Mouse (Mus musculus): ENCODE results near the gene Lyrm4. TPM values are rescaled to one million over a fixed set of nuclear protein-coding genes. Genes with fewer than 3 reads are reported as not detected.
A peak's percentile ranks its signal among the peaks of the same experiment; 100 is the strongest.

The Lyrm4 gene
- polyA plus RNA-seq, 1 experiment from 2014 or later = 41.7 TPM

GRCm38 (mm10) chr13:36085971-36086370 is 31.4 kb downstream of the Lyrm4 start:
- Histone ChIP-seq H3K9me3 (ENCODE audit: control insufficient read depth, low read length) (no peaks in the 10 kb centered on the region), H3K4me3 (ENCODE audit: low read depth, low read length) (no peak overlapping the region), H3K27me3 (replicated peaks; ENCODE audit: control insufficient read depth, insufficient read depth, low read length) (no peaks in the 10 kb centered on the region), H3K4me2 (no peak overlapping the region), H3K36me3 (ENCODE audit: control insufficient read depth, insufficient read depth, low read length) (no peaks in the 10 kb centered on the region), H3K27ac (ENCODE audit: low read depth, low read length) (no peak overlapping the region), H3K4me1 (replicated peaks; ENCODE audit: control insufficient read depth, insufficient read depth, low read length) (peaks cover 9% of the 10 kb centered on the region; the same call in 1 of the 2 replicates), H3K9ac (ENCODE audit: low read depth, low read length) (no peak overlapping the region)
- no peak for DNase-seq (ENCODE audit: low spot score)
- 89% methylated on average over 3 of the region's 3 CpGs for WGBS
- ATAC-seq (replicated peaks; ENCODE audit: low FRiP score) = no peak

GRCm38 (mm10) chr13:36084701-36085100 is 32.6 kb downstream of the Lyrm4 start:
- Histone ChIP-seq H3K27me3 (replicated peaks; ENCODE audit: control insufficient read depth, insufficient read depth, low read length) (no peaks in the 10 kb centered on the region), H3K4me1 (replicated peaks; ENCODE audit: control insufficient read depth, insufficient read depth, low read length) (peaks cover 6% of the 10 kb centered on the region; the same call in 1 of the 2 replicates), H3K4me2 (no peak overlapping the region), H3K9me3 (ENCODE audit: control insufficient read depth, low read length) (no peaks in the 10 kb centered on the region), H3K9ac (ENCODE audit: low read depth, low read length) (no peak overlapping the region), H3K27ac (ENCODE audit: low read depth, low read length) (no peak overlapping the region), H3K36me3 (ENCODE audit: control insufficient read depth, insufficient read depth, low read length) (no peaks in the 10 kb centered on the region), H3K4me3 (ENCODE audit: low read depth, low read length) (no peak overlapping the region)
- 85% methylated on average over 3 of the region's 3 CpGs for WGBS
- ATAC-seq (replicated peaks; ENCODE audit: low FRiP score) = no peak
- no peak for DNase-seq (ENCODE audit: low spot score)

- ATAC-seq (replicated peaks; ENCODE audit: low FRiP score) = no peak
- no peaks in the 10 kb centered on the region for H3K27me3 ChIP-seq (replicated peaks; ENCODE audit: control insufficient read depth, insufficient read depth, low read length)
- no peaks in the 10 kb centered on the region for H3K9me3 ChIP-seq (ENCODE audit: control insufficient read depth, low read length)
- no peak for DNase-seq (ENCODE audit: low spot score)
- no peak overlapping the region for H3K4me3 ChIP-seq (ENCODE audit: low read depth, low read length)
- no peak overlapping the region for H3K27ac ChIP-seq (ENCODE audit: low read depth, low read length)
- WGBS = 89% methylated on average over 3 of the region's 3 CpGs
- H3K36me3 ChIP-seq (ENCODE audit: control insufficient read depth, insufficient read depth, low read length) = no peaks in the 10 kb centered on the region
- peaks cover 3% of the 10 kb centered on the region; the same call in 1 of the 2 replicates for H3K4me1 ChIP-seq (replicated peaks; ENCODE audit: control insufficient read depth, insufficient read depth, low read length)
- H3K9ac ChIP-seq (ENCODE audit: low read depth, low read length) = no peak overlapping the region
- H3K4me2 ChIP-seq = no peak overlapping the region
Observed at GRCm38 (mm10) chr13:36081591-36081990, 35.7 kb downstream of the Lyrm4 start.

- Histone ChIP-seq H3K9ac (ENCODE audit: low read depth, low read length) (no peak overlapping the region), H3K27ac (ENCODE audit: low read depth, low read length) (no peak overlapping the region), H3K4me3 (ENCODE audit: low read depth, low read length) (no peak overlapping the region), H3K4me2 (no peak overlapping the region), H3K4me1 (replicated peaks; ENCODE audit: control insufficient read depth, insufficient read depth, low read length) (no peaks in the 10 kb centered on the region), H3K9me3 (ENCODE audit: control insufficient read depth, low read length) (no peaks in the 10 kb centered on the region), H3K27me3 (replicated peaks; ENCODE audit: control insufficient read depth, insufficient read depth, low read length) (no peaks in the 10 kb centered on the region), H3K36me3 (ENCODE audit: control insufficient read depth, insufficient read depth, low read length) (no peaks in the 10 kb centered on the region)
- 73% methylated on average over 3 of the region's 3 CpGs for WGBS
- ATAC-seq (replicated peaks; ENCODE audit: low FRiP score) (no peak), DNase-seq (ENCODE audit: low spot score) (no peak)
Observed at GRCm38 (mm10) chr13:36074484-36074883, 42.8 kb downstream of the Lyrm4 start.

- Histone ChIP-seq H3K27ac (ENCODE audit: low read depth, low read length) (no peak overlapping the region), H3K4me1 (replicated peaks; ENCODE audit: control insufficient read depth, insufficient read depth, low read length) (no peaks in the 10 kb centered on the region), H3K36me3 (ENCODE audit: control insufficient read depth, insufficient read depth, low read length) (no peaks in the 10 kb centered on the region), H3K4me3 (ENCODE audit: low read depth, low read length) (no peak overlapping the region), H3K27me3 (replicated peaks; ENCODE audit: control insufficient read depth, insufficient read depth, low read length) (no peaks in the 10 kb centered on the region), H3K9me3 (ENCODE audit: control insufficient read depth, low read length) (no peaks in the 10 kb centered on the region), H3K4me2 (no peak overlapping the region), H3K9ac (ENCODE audit: low read depth, low read length) (no peak overlapping the region)
- WGBS = 83% methylated on average over 2 of the region's 2 CpGs
- no peak for DNase-seq (ENCODE audit: low spot score)
- ATAC-seq (replicated peaks; ENCODE audit: low FRiP score) = no peak
Observed at GRCm38 (mm10) chr13:36066676-36067075, 50.6 kb downstream of the Lyrm4 start.

DNA sequence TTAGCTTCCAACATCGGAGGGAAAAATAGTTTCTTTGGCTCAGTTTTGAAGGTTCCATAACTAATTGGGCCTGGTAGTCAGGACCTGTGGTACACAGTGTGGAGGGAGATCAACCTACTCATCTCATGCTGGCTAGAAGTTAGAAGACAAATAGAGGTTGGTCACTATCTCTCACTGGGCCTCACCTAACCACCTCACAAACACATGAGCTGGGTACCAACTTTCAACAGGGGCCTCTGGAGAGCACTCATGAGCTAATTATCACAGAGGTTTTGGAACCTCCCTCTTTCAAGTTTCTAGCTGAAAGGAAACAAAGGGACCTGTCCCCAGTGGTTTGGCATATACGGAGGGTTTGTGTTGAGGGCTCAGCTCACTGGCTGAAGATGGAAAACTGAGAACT is 59.8 kb downstream of the Lyrm4 start:
- H3K27me3 ChIP-seq (replicated peaks; ENCODE audit: control insufficient read depth, insufficient read depth, low read length) = no peaks in the 10 kb centered on the region
- peak overlapping the region; percentile 53 for H3K4me2 ChIP-seq
- 76% methylated on average over 2 of the region's 2 CpGs for WGBS
- peak overlapping the region; percentile 95 for H3K27ac ChIP-seq (ENCODE audit: low read depth, low read length)
- H3K4me1 ChIP-seq (replicated peaks; ENCODE audit: control insufficient read depth, insufficient read depth, low read length) = peaks cover 14% of the 10 kb centered on the region
- no peaks in the 10 kb centered on the region for H3K36me3 ChIP-seq (ENCODE audit: control insufficient read depth, insufficient read depth, low read length)
- H3K9me3 ChIP-seq (ENCODE audit: control insufficient read depth, low read length) = no peaks in the 10 kb centered on the region
- peak; percentile 61 for ATAC-seq (replicated peaks; ENCODE audit: low FRiP score)
- H3K4me3 ChIP-seq (ENCODE audit: low read depth, low read length) = no peak overlapping the region
- no peak for DNase-seq (ENCODE audit: low spot score)
- H3K9ac ChIP-seq (ENCODE audit: low read depth, low read length) = no peak overlapping the region; the same call in 1 of the 2 replicates

DNA sequence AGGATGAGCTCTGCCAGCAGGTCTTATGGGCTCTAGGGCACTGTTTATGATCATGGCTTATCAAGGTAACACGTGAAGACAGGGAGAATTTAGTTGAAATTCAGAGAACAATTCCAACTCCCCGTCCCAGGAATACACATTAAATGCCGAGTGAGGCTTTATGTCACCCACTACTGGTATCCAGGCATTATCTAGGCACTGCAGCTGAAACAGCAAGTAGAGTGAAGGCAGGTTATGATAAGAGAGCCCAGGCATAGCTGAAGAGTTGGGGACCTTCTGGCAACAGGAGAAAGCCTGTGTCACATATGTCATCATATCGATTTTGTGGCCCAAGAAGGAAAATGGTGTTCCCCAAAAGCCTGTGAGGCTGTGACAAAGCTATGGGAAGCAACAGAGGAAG is 60.4 kb downstream of the Lyrm4 start:
- H3K4me3 ChIP-seq (ENCODE audit: low read depth, low read length) = no peak overlapping the region
- 50% methylated on average over 4 of the region's 4 CpGs for WGBS
- DNase-seq (ENCODE audit: low spot score) = no peak

GRCm38 (mm10) chr13:36056509-36056908 is 60.8 kb downstream of the Lyrm4 start:
- H3K9me3 ChIP-seq (ENCODE audit: control insufficient read depth, low read length) = no peaks in the 10 kb centered on the region
- H3K4me2 ChIP-seq = peak overlapping the region; percentile 53
- peak overlapping the region; percentile 95 for H3K27ac ChIP-seq (ENCODE audit: low read depth, low read length)
- H3K27me3 ChIP-seq (replicated peaks; ENCODE audit: control insufficient read depth, insufficient read depth, low read length) = no peaks in the 10 kb centered on the region
- 0 out of 2 replicates have a peak, but pooled peaks have one; percentile 44 for ATAC-seq (replicated peaks; ENCODE audit: low FRiP score)
- 72% methylated on average over 1 of the region's 1 CpGs for WGBS
- peaks cover 14% of the 10 kb centered on the region for H3K4me1 ChIP-seq (replicated peaks; ENCODE audit: control insufficient read depth, insufficient read depth, low read length)
- no peak for DNase-seq (ENCODE audit: low spot score)
- H3K9ac ChIP-seq (ENCODE audit: low read depth, low read length) = peak overlapping the region; percentile 48
- H3K36me3 ChIP-seq (ENCODE audit: control insufficient read depth, insufficient read depth, low read length) = no peaks in the 10 kb centered on the region
- H3K4me3 ChIP-seq (ENCODE audit: low read depth, low read length) = no peak overlapping the region

More for the DNA sequence above, 60.4 kb downstream of the Lyrm4 start:
- peak overlapping the region; percentile 53 for H3K4me2 ChIP-seq
- H3K36me3 ChIP-seq (ENCODE audit: control insufficient read depth, insufficient read depth, low read length) = no peaks in the 10 kb centered on the region
- H3K9me3 ChIP-seq (ENCODE audit: control insufficient read depth, low read length) = no peaks in the 10 kb centered on the region
- no peaks in the 10 kb centered on the region for H3K27me3 ChIP-seq (replicated peaks; ENCODE audit: control insufficient read depth, insufficient read depth, low read length)
- peaks cover 14% of the 10 kb centered on the region for H3K4me1 ChIP-seq (replicated peaks; ENCODE audit: control insufficient read depth, insufficient read depth, low read length)
- H3K9ac ChIP-seq (ENCODE audit: low read depth, low read length) = peak overlapping the region; percentile 48
- peak; percentile 98 for ATAC-seq (replicated peaks; ENCODE audit: low FRiP score)
- H3K27ac ChIP-seq (ENCODE audit: low read depth, low read length) = peak overlapping the region; percentile 95

DNA sequence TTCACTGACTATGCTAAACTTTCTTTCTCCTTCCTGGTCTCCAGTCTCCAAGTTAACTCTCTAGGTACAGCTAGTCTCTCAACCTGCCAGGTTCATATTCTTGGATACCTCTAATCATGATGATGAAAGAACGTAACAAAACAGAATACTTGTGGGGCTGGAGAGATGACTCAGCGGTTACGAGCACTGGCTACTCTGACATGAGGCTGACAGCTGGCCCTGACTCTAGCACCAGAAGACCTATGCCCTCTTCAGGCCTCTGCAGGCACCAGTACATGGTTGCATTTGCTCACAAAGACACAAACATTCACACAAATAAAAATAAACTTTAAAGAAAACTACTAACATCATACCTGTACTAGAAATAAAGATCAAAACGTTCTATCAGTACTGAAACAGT is 81.8 kb downstream of the Lyrm4 start:
- 75% methylated on average over 4 of the region's 4 CpGs for WGBS
- Histone ChIP-seq H3K9me3 (ENCODE audit: control insufficient read depth, low read length) (no peaks in the 10 kb centered on the region), H3K9ac (ENCODE audit: low read depth, low read length) (no peak overlapping the region), H3K4me2 (no peak overlapping the region), H3K4me1 (replicated peaks; ENCODE audit: control insufficient read depth, insufficient read depth, low read length) (no peaks in the 10 kb centered on the region), H3K27me3 (replicated peaks; ENCODE audit: control insufficient read depth, insufficient read depth, low read length) (no peaks in the 10 kb centered on the region), H3K36me3 (ENCODE audit: control insufficient read depth, insufficient read depth, low read length) (no peaks in the 10 kb centered on the region), H3K27ac (ENCODE audit: low read depth, low read length) (no peak overlapping the region), H3K4me3 (ENCODE audit: low read depth, low read length) (no peak overlapping the region)
- ATAC-seq (replicated peaks; ENCODE audit: low FRiP score) (no peak), DNase-seq (ENCODE audit: low spot score) (no peak)

Measured in liver, embryonic 11.5 days (tissue).